Mouse (Mus musculus) C2C12 (cell line): ENCODE data around the gene B3glct. TPM values are rescaled to one million over a fixed set of nuclear protein-coding genes. Genes with fewer than 3 reads are reported as not detected.

Experiments used
- H3K27me3 ChIP-seq: one replicate; pipeline ENCODE4 v1.6.1; 2011; ENCODE audit not compliant: control insufficient read depth, insufficient read depth, insufficient read length
- H3K36me3 ChIP-seq: one replicate; pipeline ENCODE4 v1.6.1; 2011; ENCODE audit not compliant: control insufficient read depth, insufficient read depth
- H3K4me3 ChIP-seq: one replicate; pipeline ENCODE4 v1.5.1; 2011; ENCODE audit warnings: mild to moderate bottlenecking, control low read depth; ENCODE audit not compliant: poor library complexity, insufficient read depth, severe bottlenecking
- H3K79me2 ChIP-seq: one replicate; pipeline ENCODE4 v1.6.1; 2011; ENCODE audit not compliant: control insufficient read depth, insufficient read depth
- H3K79me3 ChIP-seq: one replicate; pipeline ENCODE4 v1.6.1; 2011; ENCODE audit warnings: low read depth, control low read depth
- H3ac ChIP-seq: one replicate; pipeline ENCODE3; 2011; ENCODE audit warnings: low read depth; ENCODE audit not compliant: control insufficient read depth, insufficient read length
- CEBPB ChIP-seq: IDR thresholded peaks from one replicate; pipeline ENCODE4 v1.6.1; 2011; ENCODE audit warnings: low read depth, mild to moderate bottlenecking, control low read depth, moderate library complexity
- CTCF ChIP-seq: IDR thresholded peaks from one replicate; pipeline ENCODE4 v1.5.1; 2011; ENCODE audit not compliant: control insufficient read depth, insufficient read depth, insufficient read length
- FOSL1 ChIP-seq: IDR thresholded peaks from one replicate; pipeline ENCODE4 v1.8.0; 2011; ENCODE audit warnings: mild to moderate bottlenecking, low read length; ENCODE audit not compliant: poor library complexity, insufficient read depth, severe bottlenecking
- MAX ChIP-seq: IDR thresholded peaks from one replicate; pipeline ENCODE4 v1.6.1; 2011; ENCODE audit warnings: mild to moderate bottlenecking, control low read depth
- MYOD1 ChIP-seq: IDR thresholded peaks from one replicate; pipeline ENCODE4 v1.6.1; 2011; ENCODE audit warnings: low read depth; ENCODE audit not compliant: control insufficient read depth, insufficient read length
- MYOG ChIP-seq: IDR thresholded peaks from one replicate; pipeline ENCODE4 v1.6.1; 2011; ENCODE audit not compliant: control insufficient read depth, insufficient read length; ENCODE audit errors: extremely low read depth
- USF1 ChIP-seq: IDR thresholded peaks from one replicate; pipeline ENCODE4 v1.6.1; 2011; ENCODE audit warnings: low read depth, mild to moderate bottlenecking, control low read depth, moderate library complexity
- polyA plus RNA-seq: library from polyadenylated mRNA; unstranded; fragments of >200 nt; fragmentation: generic; extraction: Trizol; gene quantifications from one replicate; pipeline ENCODE4 v1.2.1, GENCODE M21; 2012; ENCODE audit warnings: missing spikeins

The B3glct gene
- polyA plus RNA-seq, 1 experiment = 4.6 TPM

- Histone ChIP-seq H3K79me2 (no peaks in the 10 kb centered on the region), H3K79me3 (no peaks in the 10 kb centered on the region), H3K4me3 (no peak overlapping the region), H3K36me3 (no peaks in the 10 kb centered on the region), H3K27me3 (no peaks in the 10 kb centered on the region), H3ac (no peak overlapping the region)
- TF ChIP-seq CTCF (no peak), MYOG (no peak), MYOD1 (no peak), USF1 (no peak), MAX (no peak), CEBPB (no peak), FOSL1 (no peak)
Observed at GRCm38 (mm10) chr5:149679886-149680285, 1.9 kb downstream of the B3glct start.

GRCm38 (mm10) chr5:149680946-149681345, 2.9 kb downstream of the B3glct start:
- no peaks in the 10 kb centered on the region for H3K36me3 ChIP-seq
- no peaks in the 10 kb centered on the region for H3K27me3 ChIP-seq
- no peaks in the 10 kb centered on the region for H3K79me2 ChIP-seq
- TF ChIP-seq MYOG (no peak), CEBPB (no peak), MAX (no peak), FOSL1 (no peak), MYOD1 (no peak), CTCF (no peak), USF1 (no peak)
- no peak overlapping the region for H3ac ChIP-seq
- H3K4me3 ChIP-seq = no peak overlapping the region
- no peaks in the 10 kb centered on the region for H3K79me3 ChIP-seq

- Histone ChIP-seq H3K79me2 (no peaks in the 10 kb centered on the region), H3ac (no peak overlapping the region), H3K27me3 (no peaks in the 10 kb centered on the region), H3K79me3 (no peaks in the 10 kb centered on the region), H3K36me3 (no peaks in the 10 kb centered on the region), H3K4me3 (no peak overlapping the region)
- TF ChIP-seq FOSL1 = no peak
- TF ChIP-seq MYOD1 = no peak
- no peak for TF ChIP-seq MAX
- TF ChIP-seq CTCF = no peak
- TF ChIP-seq MYOG = no peak
- no peak for TF ChIP-seq USF1
- no peak for TF ChIP-seq CEBPB
Observed at GRCm38 (mm10) chr5:149689860-149690259, 11.8 kb downstream of the B3glct start.

GRCm38 (mm10) chr5:149692548-149692947, 14.5 kb downstream of the B3glct start:
- Histone ChIP-seq H3K27me3 (no peaks in the 10 kb centered on the region), H3K4me3 (no peak overlapping the region), H3K36me3 (no peaks in the 10 kb centered on the region), H3ac (no peak overlapping the region), H3K79me2 (no peaks in the 10 kb centered on the region), H3K79me3 (no peaks in the 10 kb centered on the region)
- TF ChIP-seq FOSL1 = no peak
- no peak for TF ChIP-seq CEBPB
- no peak for TF ChIP-seq MYOG
- no peak for TF ChIP-seq CTCF
- no peak for TF ChIP-seq MAX
- no peak for TF ChIP-seq MYOD1
- no peak for TF ChIP-seq USF1

- Histone ChIP-seq H3K79me2 (no peaks in the 10 kb centered on the region), H3K36me3 (no peaks in the 10 kb centered on the region), H3ac (no peak overlapping the region), H3K27me3 (no peaks in the 10 kb centered on the region), H3K79me3 (no peaks in the 10 kb centered on the region), H3K4me3 (no peak overlapping the region)
- TF ChIP-seq MYOD1 (no peak), MYOG (no peak), CTCF (no peak), MAX (no peak), USF1 (no peak), CEBPB (no peak), FOSL1 (no peak)
Observed at GRCm38 (mm10) chr5:149693200-149693599, 15.2 kb downstream of the B3glct start.

- Histone ChIP-seq H3K36me3 (no peaks in the 10 kb centered on the region), H3K4me3 (no peak overlapping the region), H3K79me3 (no peaks in the 10 kb centered on the region), H3K79me2 (no peaks in the 10 kb centered on the region), H3ac (no peak overlapping the region), H3K27me3 (no peaks in the 10 kb centered on the region)
- TF ChIP-seq FOSL1 (no peak), MAX (no peak), CEBPB (no peak), USF1 (no peak), MYOD1 (no peak), MYOG (no peak)
Observed at GRCm38 (mm10) chr5:149693968-149694367, 15.9 kb downstream of the B3glct start.
